Mouse (Mus musculus): Measurements from ENCODE around the gene Ralgps1. TPM values are rescaled to one million over a fixed set of nuclear protein-coding genes. Genes with fewer than 3 reads are reported as not detected.
"Not testable (repeated sequence)": the region's sequence is repeated elsewhere in the genome, so short reads cannot be mapped to it uniquely, and the experiment has no call there.

Ralgps1 gene
- total and polyA plus RNA-seq, 3 experiments = 0.89 to 2.6 TPM; not detected in 1

DNA sequence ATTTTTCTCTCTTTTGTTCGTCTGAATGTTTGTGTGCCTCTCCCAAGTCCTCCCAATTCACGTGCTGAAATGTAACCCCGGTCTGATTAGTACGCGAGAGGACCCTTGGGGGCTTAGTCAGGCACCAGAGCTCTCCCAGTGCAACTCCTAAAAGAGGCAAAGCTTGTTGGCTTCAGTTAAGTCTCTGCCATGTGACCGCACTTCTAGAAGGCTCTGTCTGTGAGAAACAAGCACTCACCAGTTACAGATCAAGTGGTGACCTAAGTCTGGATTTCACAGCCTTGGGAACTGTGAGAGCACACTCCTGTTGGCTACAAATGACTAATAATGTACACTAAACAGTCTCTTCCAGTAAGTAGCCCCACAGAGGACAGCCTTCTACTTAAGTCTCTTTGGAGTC is 248.4 kb downstream of the Ralgps1 start:
- Histone ChIP-seq H3K27me3 (ENCODE audit: control insufficient read depth in 1 of 2, insufficient read depth in 2 of 2, low read length in 2 of 2) (no peaks in the 10 kb centered on the region), H3K27ac (ENCODE audit: control insufficient read depth, low read depth, low read length) (no peak overlapping the region), H3K79me2 (ENCODE audit: control insufficient read depth, insufficient read depth, low read length, poor library complexity) (no peaks in the 10 kb centered on the region), H3K4me3 (ENCODE audit: control insufficient read depth in 1 of 2, insufficient read depth in 1 of 2, low read depth in 2 of 2, low read length in 2 of 2) (no peak overlapping the region), H3K9me3 (replicated peaks; ENCODE audit: insufficient read depth, low read length) (no peaks in the 10 kb centered on the region), H3K4me1 (ENCODE audit: control insufficient read depth in 1 of 2, insufficient read depth in 2 of 2, low read length in 2 of 2) (peaks cover 0 to 2% of the 10 kb centered on the region in 2 experiments; a peak in 1 of 4 replicates), H3K36me3 (ENCODE audit: control insufficient read depth in 1 of 2, insufficient read depth in 2 of 2, low read length in 2 of 2) (no peaks in the 10 kb centered on the region), H3K9ac (ENCODE audit: control insufficient read depth, low read depth, low read length, poor library complexity, severe bottlenecking) (no peak overlapping the region)
- no peak for DNase-seq (ENCODE audit: low read depth, low spot score)
- TF ChIP-seq ZNF384 (IDR thresholded peaks at IDR 0.05; ENCODE audit: low read depth, low read length) (no peak), HCFC1 (IDR thresholded peaks at IDR 0.05; ENCODE audit: low read depth, low read length) (no peak), MEF2A (IDR thresholded peaks at IDR 0.05; ENCODE audit: extremely low read depth, insufficient replicate concordance, low read depth, low read length, poor library complexity, severe bottlenecking) (no peak), BHLHE40 (IDR thresholded peaks at IDR 0.05; ENCODE audit: borderline replicate concordance, low read depth, low read length) (no peak), USF1 (IDR thresholded peaks at IDR 0.05; ENCODE audit: low read depth, low read length) (no peak), JUND (IDR thresholded peaks at IDR 0.05; ENCODE audit: low read depth, low read length) (no peak), ZC3H11A (IDR thresholded peaks at IDR 0.05; ENCODE audit: low read depth, low read length) (no peak), USF2 (IDR thresholded peaks at IDR 0.05; ENCODE audit: borderline replicate concordance in 1 of 2, insufficient read depth in 1 of 2, low read depth in 1 of 2, low read length in 2 of 2) (no peak), POLR2AphosphoS5 (IDR thresholded peaks at IDR 0.05; ENCODE audit: borderline replicate concordance, low read depth, low read length) (no peak), POLR2A (IDR thresholded peaks at IDR 0.05; ENCODE audit: control insufficient read depth in 1 of 2, insufficient read depth in 1 of 2, low read depth in 1 of 2, low read length in 2 of 2, poor library complexity in 1 of 2) (no peak)

DNA sequence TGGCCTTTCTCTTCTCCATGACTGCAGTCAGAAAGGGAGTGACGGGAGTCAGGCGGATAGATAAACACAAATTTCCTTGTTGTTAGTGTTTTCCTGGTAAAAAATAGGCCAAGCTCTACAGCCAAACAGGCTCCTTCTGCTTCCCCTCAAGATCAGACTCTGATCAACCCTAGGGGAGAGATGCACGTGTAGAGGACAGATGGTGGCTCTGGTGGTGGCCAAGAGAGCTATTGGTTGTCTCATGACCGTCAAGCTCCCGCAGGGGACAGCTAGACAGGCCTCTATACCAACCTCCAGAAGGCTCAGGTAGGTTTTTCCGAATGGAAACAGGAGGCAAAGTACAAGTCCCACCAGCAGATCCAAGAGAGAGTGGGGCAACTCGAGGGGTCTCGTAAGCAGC is 270.8 kb downstream of the Ralgps1 start:
- Histone ChIP-seq H3K79me2 (ENCODE audit: control insufficient read depth, insufficient read depth, low read length, poor library complexity) (no peaks in the 10 kb centered on the region), H3K27me3 (ENCODE audit: control insufficient read depth in 1 of 2, insufficient read depth in 2 of 2, low read length in 2 of 2) (no peaks in the 10 kb centered on the region; a peak in 1 of 4 replicates), H3K4me3 (ENCODE audit: control insufficient read depth in 1 of 2, insufficient read depth in 1 of 2, low read depth in 2 of 2, low read length in 2 of 2) (no peak overlapping the region), H3K27ac (ENCODE audit: control insufficient read depth, low read depth, low read length) (no peak overlapping the region), H3K36me3 (ENCODE audit: control insufficient read depth in 1 of 2, insufficient read depth in 2 of 2, low read length in 2 of 2) (no peaks in the 10 kb centered on the region), H3K4me1 (ENCODE audit: control insufficient read depth in 1 of 2, insufficient read depth in 2 of 2, low read length in 2 of 2) (0 out of 4 replicates have a peak, but pooled peaks cover 0 to 8% of the 10 kb centered on the region in 2 experiments), H3K9me3 (replicated peaks; ENCODE audit: insufficient read depth, low read length) (no peaks in the 10 kb centered on the region), H3K9ac (ENCODE audit: control insufficient read depth, low read depth, low read length, poor library complexity, severe bottlenecking) (no peak overlapping the region)
- no peak for DNase-seq (ENCODE audit: low read depth, low spot score)
- no peak for TF ChIP-seq TCF12 (IDR thresholded peaks at IDR 0.05; ENCODE audit: low read depth, low read length)
- no peak for TF ChIP-seq ZNF384 (IDR thresholded peaks at IDR 0.05; ENCODE audit: low read depth, low read length)
- TF ChIP-seq TAL1 (IDR thresholded peaks at IDR 0.05; ENCODE audit: low read length) = no peak
- no peak for TF ChIP-seq NRF1 (IDR thresholded peaks at IDR 0.05; ENCODE audit: insufficient read depth, low read depth, low read length, poor library complexity, severe bottlenecking)
- TF ChIP-seq MEF2A (IDR thresholded peaks at IDR 0.05; ENCODE audit: extremely low read depth, insufficient replicate concordance, low read depth, low read length, poor library complexity, severe bottlenecking) = no peak
- TF ChIP-seq NELFE (IDR thresholded peaks at IDR 0.05; ENCODE audit: low read depth, low read length) = no peak
- no peak for TF ChIP-seq ETS1 (IDR thresholded peaks at IDR 0.05; ENCODE audit: low read depth, low read length)
- TF ChIP-seq EP300 (IDR thresholded peaks at IDR 0.05; ENCODE audit: low read depth in 1 of 2, low read length in 2 of 2) = no peak
- TF ChIP-seq MAZ (IDR thresholded peaks at IDR 0.05; ENCODE audit: low read depth, low read length) = no peak
- TF ChIP-seq HCFC1 (IDR thresholded peaks at IDR 0.05; ENCODE audit: low read depth, low read length) = no peak
- TF ChIP-seq SMC3 (IDR thresholded peaks at IDR 0.05; ENCODE audit: low read depth, low read length) = no peak

DNA sequence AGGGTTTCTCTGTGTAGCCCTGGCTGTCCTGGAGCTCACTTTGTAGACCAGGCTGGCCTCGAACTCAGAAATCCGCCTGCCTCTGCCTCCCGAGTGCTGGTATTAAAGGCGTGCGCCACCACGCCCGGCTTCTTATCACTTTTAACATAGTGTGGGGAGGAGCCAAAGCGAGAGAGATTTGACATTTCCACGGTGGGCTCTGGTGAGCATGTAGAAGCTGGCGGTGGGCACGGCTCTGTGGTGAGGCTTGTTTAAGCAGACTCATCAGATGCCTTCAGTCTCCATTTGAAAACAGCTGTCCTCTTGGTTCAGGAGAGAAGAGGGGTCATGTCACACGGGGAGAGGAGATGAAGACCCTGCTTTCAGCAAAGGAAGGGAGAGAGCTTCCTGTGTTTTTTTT is 274.0 kb downstream of the Ralgps1 start:
- not testable (repeated sequence) for H3K9me3 ChIP-seq (replicated peaks; ENCODE audit: insufficient read depth, low read length); H3K27me3 ChIP-seq (ENCODE audit: control insufficient read depth in 1 of 2, insufficient read depth in 2 of 2, low read length in 2 of 2); H3K9ac ChIP-seq (ENCODE audit: control insufficient read depth, low read depth, low read length, poor library complexity, severe bottlenecking); H3K79me2 ChIP-seq (ENCODE audit: control insufficient read depth, insufficient read depth, low read length, poor library complexity); H3K4me3 ChIP-seq (ENCODE audit: control insufficient read depth in 1 of 2, insufficient read depth in 1 of 2, low read depth in 2 of 2, low read length in 2 of 2); DNase-seq (ENCODE audit: low read depth, low spot score); H3K27ac ChIP-seq (ENCODE audit: control insufficient read depth, low read depth, low read length); H3K36me3 ChIP-seq (ENCODE audit: control insufficient read depth in 1 of 2, insufficient read depth in 2 of 2, low read length in 2 of 2); H3K4me1 ChIP-seq (ENCODE audit: control insufficient read depth in 1 of 2, insufficient read depth in 2 of 2, low read length in 2 of 2)

Data from MEL (cell line).